Mouse (Mus musculus): ENCODE results near the gene Zswim8.

GRCm38 (mm10) chr14:20729871-20730270, 22.5 kb downstream of the Zswim8 start:
- no peak for TF ChIP-seq CTCF (IDR thresholded peaks at IDR 0.05; ENCODE audit: insufficient read depth, low read length)
- no peak for TF ChIP-seq POLR2A (IDR thresholded peaks at IDR 0.05; ENCODE audit: borderline replicate concordance, extremely low read depth, low read depth, low read length)

Data from lung, adult 2 months (tissue).